Mouse (Mus musculus) bone marrow macrophage, adult 2 months (primary cell): ENCODE measurements around the gene Acbd5.

Source experiments
- CTCF ChIP-seq: IDR thresholded peaks from 2 replicates; pipeline ENCODE4 v1.5.1; 2012; ENCODE audit warnings: low read depth, mild to moderate bottlenecking, low read length, moderate library complexity
- POLR2A ChIP-seq: IDR thresholded peaks from 2 replicates; pipeline ENCODE4 v1.6.1; 2012; ENCODE audit warnings: mild to moderate bottlenecking, low read depth, low read length, borderline replicate concordance

DNA sequence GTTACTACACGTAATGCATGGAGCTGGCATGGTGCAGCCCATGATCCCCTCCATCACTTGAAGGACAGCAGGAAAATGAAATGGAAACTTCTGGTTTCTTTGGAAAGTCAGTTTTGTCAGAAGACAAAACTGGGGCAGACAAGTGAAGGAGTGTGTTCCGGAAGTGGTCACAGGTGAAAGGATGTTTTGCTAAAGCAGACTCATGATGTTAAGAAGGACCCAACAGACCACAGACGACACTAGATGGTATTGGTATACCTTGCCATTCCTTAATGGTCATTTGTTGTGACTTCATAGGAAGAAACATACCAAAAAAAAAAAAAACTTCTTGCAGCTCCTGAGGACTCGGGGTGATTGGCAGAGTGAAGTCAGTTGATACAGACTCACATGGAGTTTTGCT lies 46.6 kb upstream of the Acbd5 start:
- TF ChIP-seq CTCF (no peak), POLR2A (no peak)
